Mouse (Mus musculus) testis, adult 2 months (tissue): ENCODE measurements around the gene Gm10272.
"Not testable (repeated sequence)": the region's sequence is repeated elsewhere in the genome, so short reads cannot be mapped to it uniquely, and the experiment has no call there.

Experiments
- CTCF ChIP-seq: fragments of 200-500 bp; IDR thresholded peaks from 2 replicates; pipeline ENCODE4 v1.5.1; 2012; ENCODE audit warnings: low read depth, mild to moderate bottlenecking, inconsistent platforms, low read length, moderate library complexity; ENCODE audit not compliant: control insufficient read depth, insufficient read depth, insufficient replicate concordance
- POLR2A ChIP-seq: fragments of 200-500 bp; IDR thresholded peaks from 2 replicates; pipeline ENCODE4 v1.6.1; 2012; ENCODE audit warnings: low read depth, mild to moderate bottlenecking, inconsistent platforms, low read length, moderate library complexity; ENCODE audit not compliant: control insufficient read depth

GRCm38 (mm10) chr10:77690356-77690807 is 16.0 kb upstream of the Gm10272 start, which contains the start of gene Gm19402:
- not testable (repeated sequence) for TF ChIP-seq POLR2A, CTCF
